Mouse (Mus musculus): ENCODE results near the gene Hcar1. TPM values are rescaled to one million over a fixed set of nuclear protein-coding genes. Genes with fewer than 3 reads are reported as not detected.

Gene Hcar1
- polyA plus RNA-seq, 1 experiment from 2014 or later = 0.55 TPM

DNA sequence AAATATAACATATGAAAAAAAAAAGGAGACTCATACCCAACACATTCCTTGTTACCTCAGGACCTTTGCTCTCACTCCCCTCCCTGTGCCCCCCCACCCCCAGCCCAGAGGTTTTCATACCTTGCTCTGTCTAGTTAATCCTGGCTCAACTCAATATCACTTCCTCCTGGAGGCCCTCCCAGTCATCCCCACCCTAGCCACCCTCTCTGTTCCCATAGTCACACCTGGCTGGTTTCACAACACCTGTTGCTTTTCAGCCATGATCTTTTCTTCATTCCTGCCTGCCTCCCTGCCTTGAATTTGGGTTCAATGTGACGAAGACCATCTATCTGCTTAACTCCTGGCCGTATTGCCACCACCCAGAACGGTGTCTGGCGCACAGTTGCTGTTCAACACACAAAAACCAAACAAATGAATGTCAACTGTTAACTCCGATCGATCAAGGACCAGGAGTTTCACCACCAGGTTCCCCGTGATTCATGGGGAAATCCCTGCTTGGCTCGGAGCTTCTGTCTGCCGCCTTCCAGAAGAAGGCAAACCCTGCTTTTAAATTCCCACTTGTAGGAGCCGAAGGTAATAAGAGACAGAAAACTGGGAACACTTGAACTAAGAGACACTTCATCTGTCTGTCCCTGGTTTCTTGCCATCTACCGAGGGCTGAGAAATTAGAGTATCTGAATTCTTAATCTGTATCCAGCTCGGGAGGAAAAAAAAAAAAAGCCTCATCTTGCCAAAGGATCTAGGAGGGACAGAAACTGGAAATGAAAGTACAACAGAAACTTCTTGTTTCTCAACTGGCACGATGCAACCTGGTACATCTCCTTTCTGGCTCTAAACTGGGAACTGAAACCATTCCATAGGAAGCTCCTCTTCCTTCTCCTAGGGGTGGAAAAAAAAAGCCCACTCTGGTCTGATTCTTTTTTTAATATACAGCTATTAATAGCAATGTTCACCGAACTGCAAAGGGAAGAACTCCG, 17.2 kb downstream of the Hcar1 start:
- H3K27ac ChIP-seq = peak overlapping the region; percentile 52; the same call in 1 of the 2 replicates
- no peaks in the 10 kb centered on the region for H3K9me3 ChIP-seq
- H3K9ac ChIP-seq = no peak overlapping the region
- peaks cover 7% of the 10 kb centered on the region; the same call in 1 of the 2 replicates for H3K4me1 ChIP-seq
- H3K4me3 ChIP-seq = peak overlapping the region; percentile 12
- WGBS = 59% methylated on average over 15 of the region's 15 CpGs
- 0 out of 2 replicates have a peak overlapping the region, but pooled peaks have one; percentile 14 for H3K4me2 ChIP-seq
- no peaks in the 10 kb centered on the region for H3K36me3 ChIP-seq
- H3K27me3 ChIP-seq = no peaks in the 10 kb centered on the region
- no peak for ATAC-seq (ENCODE audit: insufficient number of reproducible peaks, low FRiP score, low TSS enrichment, low read depth)

DNA sequence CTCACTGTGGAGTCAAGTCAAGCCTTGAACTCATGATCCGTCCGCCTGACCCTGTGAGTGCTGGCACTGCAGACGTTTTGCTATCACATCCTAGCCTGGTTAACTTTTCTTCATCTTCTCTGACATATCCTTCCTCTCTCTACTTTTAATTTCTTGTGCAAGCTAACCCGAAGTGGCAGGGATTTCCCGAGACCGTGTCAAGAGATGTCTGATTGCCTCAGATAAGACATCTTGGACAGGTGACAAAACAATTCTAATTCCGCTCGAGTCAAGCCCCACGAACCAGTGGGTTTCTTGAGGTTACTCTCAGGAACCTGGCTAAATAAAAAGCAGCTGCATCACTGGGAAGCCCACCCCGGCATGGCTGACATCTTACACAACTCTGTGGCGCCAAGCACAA, 21.0 kb downstream of the Hcar1 start:
- Histone ChIP-seq H3K4me3 (no peak overlapping the region), H3K36me3 (no peaks in the 10 kb centered on the region), H3K27me3 (no peaks in the 10 kb centered on the region), H3K4me1 (peaks cover 6% of the 10 kb centered on the region; the same call in 1 of the 2 replicates), H3K4me2 (no peak overlapping the region), H3K27ac (no peak overlapping the region), H3K9me3 (no peaks in the 10 kb centered on the region), H3K9ac (no peak overlapping the region)
- no peak for ATAC-seq (ENCODE audit: insufficient number of reproducible peaks, low FRiP score, low TSS enrichment, low read depth)
- WGBS = 63% methylated on average over 11 of the region's 11 CpGs

DNA sequence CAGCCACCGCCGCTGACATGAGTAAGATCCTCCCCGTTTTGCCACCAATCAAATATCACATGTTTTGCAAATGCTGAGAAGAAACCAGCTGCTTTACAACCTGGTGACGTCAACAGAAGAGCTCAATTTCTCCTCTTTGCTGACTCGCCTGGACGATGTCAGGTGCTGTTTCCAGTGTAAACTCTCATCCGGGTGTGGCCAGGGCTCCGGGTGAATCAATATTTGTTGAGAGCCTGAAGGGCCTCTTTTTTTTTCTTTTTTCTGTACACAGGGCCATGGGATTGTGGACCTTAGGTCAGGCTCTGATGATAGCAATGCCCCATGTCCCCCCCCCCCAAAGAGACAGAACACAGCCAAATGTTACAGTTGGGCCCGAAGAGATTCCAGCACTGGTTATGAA, 25.3 kb downstream of the Hcar1 start:
- no peaks in the 10 kb centered on the region for H3K27me3 ChIP-seq
- 78% methylated on average over 9 of the region's 9 CpGs for WGBS
- no peak overlapping the region for H3K4me2 ChIP-seq
- H3K9me3 ChIP-seq = no peaks in the 10 kb centered on the region
- H3K27ac ChIP-seq = no peak overlapping the region
- H3K9ac ChIP-seq = no peak overlapping the region
- H3K4me1 ChIP-seq = no peaks in the 10 kb centered on the region
- no peaks in the 10 kb centered on the region for H3K36me3 ChIP-seq
- ATAC-seq (ENCODE audit: insufficient number of reproducible peaks, low FRiP score, low TSS enrichment, low read depth) = no peak
- no peak overlapping the region for H3K4me3 ChIP-seq

GRCm38 (mm10) chr5:123853877-123854504, 25.8 kb downstream of the Hcar1 start:
- WGBS = 84% methylated on average over 11 of the region's 11 CpGs
- no peaks in the 10 kb centered on the region for H3K9me3 ChIP-seq
- H3K4me3 ChIP-seq = no peak overlapping the region
- H3K36me3 ChIP-seq = no peaks in the 10 kb centered on the region
- H3K27me3 ChIP-seq = no peaks in the 10 kb centered on the region
- no peak overlapping the region for H3K27ac ChIP-seq
- ATAC-seq (ENCODE audit: insufficient number of reproducible peaks, low FRiP score, low TSS enrichment, low read depth) = no peak
- no peak overlapping the region for H3K4me2 ChIP-seq
- no peaks in the 10 kb centered on the region for H3K4me1 ChIP-seq
- no peak overlapping the region for H3K9ac ChIP-seq

DNA sequence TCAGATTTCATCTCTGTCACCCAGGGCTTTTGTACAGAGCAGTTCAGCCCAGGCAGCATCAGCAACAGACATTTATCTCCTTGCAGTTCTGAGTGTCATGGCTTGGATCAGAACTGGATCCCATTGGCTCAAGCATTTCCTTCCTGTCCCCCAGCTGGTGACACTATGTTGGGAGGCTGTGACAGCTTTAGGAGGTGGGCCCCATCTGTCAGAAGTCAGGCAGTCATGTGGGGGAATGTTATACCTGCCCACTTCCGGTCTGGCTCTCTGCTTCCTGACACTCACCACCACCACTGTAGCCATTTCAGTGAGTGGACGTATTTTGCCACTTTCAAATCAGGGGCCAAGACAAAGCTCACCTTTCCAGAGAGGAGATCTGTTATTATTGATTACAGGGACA, 28.4 kb downstream of the Hcar1 start:
- no peaks in the 10 kb centered on the region for H3K4me1 ChIP-seq
- no peak overlapping the region for H3K4me3 ChIP-seq
- H3K9ac ChIP-seq = no peak overlapping the region
- no peaks in the 10 kb centered on the region for H3K27me3 ChIP-seq
- no peaks in the 10 kb centered on the region for H3K36me3 ChIP-seq
- 40% methylated on average over 2 of the region's 2 CpGs for WGBS
- H3K9me3 ChIP-seq = no peaks in the 10 kb centered on the region
- H3K4me2 ChIP-seq = no peak overlapping the region
- H3K27ac ChIP-seq = no peak overlapping the region
- ATAC-seq (ENCODE audit: insufficient number of reproducible peaks, low FRiP score, low TSS enrichment, low read depth) = no peak

DNA sequence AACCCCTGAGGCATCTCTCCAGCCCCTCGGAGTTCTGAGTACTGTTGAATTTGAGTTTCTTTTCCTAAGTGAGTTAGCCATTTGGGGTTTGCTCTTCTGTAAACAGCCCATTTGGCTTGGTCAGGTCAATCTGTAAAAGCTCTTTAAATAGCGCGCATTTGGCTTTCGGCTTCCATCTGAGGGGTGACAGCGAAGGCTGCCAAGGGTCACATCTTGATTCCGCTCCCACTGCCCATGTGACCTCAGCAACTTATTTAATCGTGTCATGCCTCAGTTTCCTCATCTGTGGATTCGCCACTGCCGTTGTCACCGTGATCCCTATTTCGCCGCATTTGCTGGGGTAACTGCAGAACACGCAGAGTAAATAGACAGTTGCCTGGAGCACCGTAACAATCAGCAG, 35.5 kb downstream of the Hcar1 start:
- WGBS = 92% methylated on average over 14 of the region's 14 CpGs
- Histone ChIP-seq H3K27ac (no peak overlapping the region), H3K4me3 (no peak overlapping the region), H3K36me3 (no peaks in the 10 kb centered on the region), H3K27me3 (no peaks in the 10 kb centered on the region), H3K9me3 (no peaks in the 10 kb centered on the region), H3K4me2 (no peak overlapping the region), H3K4me1 (peaks cover 2% of the 10 kb centered on the region; the same call in 1 of the 2 replicates), H3K9ac (no peak overlapping the region)
- no peak for ATAC-seq (ENCODE audit: insufficient number of reproducible peaks, low FRiP score, low TSS enrichment, low read depth)

DNA sequence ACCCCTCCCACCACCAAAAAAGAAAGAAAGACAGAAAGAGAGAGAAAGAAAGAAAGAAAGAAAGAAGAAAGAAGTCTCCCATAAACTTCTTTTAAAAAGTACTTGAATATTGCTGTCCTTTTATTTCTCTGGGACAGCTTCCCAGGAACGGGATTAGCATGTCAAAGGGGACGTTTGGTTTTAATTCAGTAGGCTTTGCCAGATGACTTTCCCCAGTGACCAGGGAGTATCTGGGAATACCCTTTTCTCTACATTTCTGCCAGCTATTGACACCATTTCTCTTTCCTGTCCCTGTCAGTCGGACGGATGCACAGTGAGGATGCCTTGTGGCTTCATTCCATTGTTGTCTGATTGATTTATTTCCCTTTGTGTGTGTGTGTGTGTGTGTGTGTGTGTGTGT, 36.0 kb downstream of the Hcar1 start:
- ATAC-seq (ENCODE audit: insufficient number of reproducible peaks, low FRiP score, low TSS enrichment, low read depth) = no peak
- 42% methylated on average over 4 of the region's 4 CpGs for WGBS
- no peaks in the 10 kb centered on the region for H3K9me3 ChIP-seq
- no peaks in the 10 kb centered on the region for H3K27me3 ChIP-seq
- no peak overlapping the region for H3K4me2 ChIP-seq
- no peak overlapping the region for H3K4me3 ChIP-seq
- no peak overlapping the region for H3K9ac ChIP-seq
- H3K27ac ChIP-seq = no peak overlapping the region
- no peaks in the 10 kb centered on the region for H3K36me3 ChIP-seq
- peaks cover 2% of the 10 kb centered on the region; the same call in 1 of the 2 replicates for H3K4me1 ChIP-seq

GRCm38 (mm10) chr5:123842935-123843282, 36.9 kb downstream of the Hcar1 start:
- WGBS = 49% methylated on average over 3 of the region's 3 CpGs
- Histone ChIP-seq H3K36me3 (no peaks in the 10 kb centered on the region), H3K9ac (no peak overlapping the region), H3K4me1 (peaks cover 2% of the 10 kb centered on the region; the same call in 1 of the 2 replicates), H3K4me2 (no peak overlapping the region), H3K4me3 (no peak overlapping the region), H3K9me3 (no peaks in the 10 kb centered on the region), H3K27me3 (no peaks in the 10 kb centered on the region), H3K27ac (no peak overlapping the region)
- no peak for ATAC-seq (ENCODE audit: insufficient number of reproducible peaks, low FRiP score, low TSS enrichment, low read depth)

DNA sequence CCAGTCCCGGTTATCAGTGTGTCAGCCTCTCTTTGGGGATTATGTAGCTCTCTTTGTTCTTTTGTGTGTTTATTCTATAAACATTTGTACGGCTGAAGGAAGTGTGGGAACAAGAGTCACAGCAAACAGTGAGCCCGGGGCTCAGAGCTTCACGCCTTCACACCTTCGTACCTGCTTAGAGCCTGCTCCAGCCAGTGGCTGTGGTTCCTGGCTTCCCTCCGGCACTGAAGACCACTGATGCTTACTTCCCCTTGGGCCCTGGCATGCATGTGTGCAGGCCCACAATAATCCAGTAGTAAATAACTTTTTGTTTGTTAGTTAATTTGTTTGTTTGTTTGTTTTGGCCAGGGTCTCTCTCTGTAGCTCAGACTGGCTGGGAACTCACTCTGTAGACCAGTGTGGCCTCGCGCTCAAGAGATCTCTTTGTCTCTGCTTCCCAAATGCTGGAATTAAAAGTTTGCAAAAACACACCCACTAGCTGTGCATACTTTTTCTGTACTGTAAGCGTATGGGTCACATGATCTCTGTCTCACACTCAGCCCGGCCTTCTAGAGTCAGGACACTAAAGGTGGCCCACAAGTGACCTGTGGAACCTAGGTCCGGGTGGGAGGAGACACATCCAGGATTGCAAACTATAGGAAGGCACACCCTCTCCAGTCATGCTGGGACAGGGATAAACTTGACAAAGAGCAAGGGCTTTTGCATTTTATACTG, 37.4 kb downstream of the Hcar1 start:
- Histone ChIP-seq H3K4me3 (no peak overlapping the region), H3K36me3 (no peaks in the 10 kb centered on the region), H3K9ac (no peak overlapping the region), H3K4me1 (peaks cover 2% of the 10 kb centered on the region; the same call in 1 of the 2 replicates), H3K27me3 (no peaks in the 10 kb centered on the region), H3K9me3 (no peaks in the 10 kb centered on the region), H3K27ac (no peak overlapping the region), H3K4me2 (no peak overlapping the region)
- WGBS = 62% methylated on average over 11 of the region's 11 CpGs
- ATAC-seq (ENCODE audit: insufficient number of reproducible peaks, low FRiP score, low TSS enrichment, low read depth) = no peak

DNA sequence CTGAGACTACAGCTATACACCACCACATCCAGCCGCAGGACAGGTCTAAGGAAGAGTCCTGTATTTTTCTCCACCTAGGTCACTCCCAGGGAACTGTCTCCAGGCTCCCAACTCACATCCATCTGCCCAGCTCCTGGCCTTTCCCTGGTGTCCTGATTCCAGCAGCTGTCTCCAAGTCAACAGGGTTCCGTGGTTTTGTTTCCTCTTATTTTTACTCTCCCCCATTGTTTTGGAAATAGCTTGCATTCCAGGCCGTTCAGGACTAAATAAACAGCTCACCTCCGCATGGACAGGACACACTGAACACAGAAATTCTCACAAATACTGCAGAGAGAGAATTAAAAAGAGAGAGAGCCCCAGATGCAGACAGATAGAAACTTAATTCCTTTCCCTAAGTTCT, 42.4 kb downstream of the Hcar1 start:
- no peak for ATAC-seq (ENCODE audit: insufficient number of reproducible peaks, low FRiP score, low TSS enrichment, low read depth)

DNA sequence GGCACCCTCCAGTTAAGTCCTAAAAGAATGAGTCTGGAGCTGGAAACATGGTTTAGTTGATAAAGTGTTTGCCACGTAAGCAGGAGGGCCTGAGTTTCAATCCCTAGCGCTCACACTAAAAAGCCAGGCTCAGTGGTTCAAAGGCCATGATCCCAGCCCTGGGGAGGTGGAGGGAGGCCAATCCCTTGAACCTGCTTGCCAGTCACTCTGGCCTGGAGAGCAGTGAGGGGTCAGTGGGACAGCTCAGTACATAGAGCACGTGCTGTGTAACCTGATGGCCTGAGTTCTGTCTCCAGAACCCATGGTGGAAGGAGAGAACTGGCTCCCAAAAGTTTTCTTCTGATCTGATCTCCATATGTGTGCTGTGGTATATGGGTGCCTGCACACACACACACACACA, 45.0 kb downstream of the Hcar1 start:
- Histone ChIP-seq H3K4me2 (no peak overlapping the region), H3K36me3 (no peaks in the 10 kb centered on the region), H3K27ac (no peak overlapping the region), H3K4me3 (no peak overlapping the region), H3K4me1 (no peaks in the 10 kb centered on the region), H3K27me3 (no peaks in the 10 kb centered on the region), H3K9ac (no peak overlapping the region), H3K9me3 (no peaks in the 10 kb centered on the region)
- 78% methylated on average over 3 of the region's 3 CpGs for WGBS
- no peak for ATAC-seq (ENCODE audit: insufficient number of reproducible peaks, low FRiP score, low TSS enrichment, low read depth)

More for the DNA sequence above, 42.4 kb downstream of the Hcar1 start:
- no peaks in the 10 kb centered on the region for H3K27me3 ChIP-seq
- no peak overlapping the region for H3K27ac ChIP-seq
- no peaks in the 10 kb centered on the region for H3K36me3 ChIP-seq
- H3K9ac ChIP-seq = no peak overlapping the region
- H3K4me3 ChIP-seq = no peak overlapping the region
- no peaks in the 10 kb centered on the region for H3K9me3 ChIP-seq
- H3K4me1 ChIP-seq = peaks cover 2% of the 10 kb centered on the region; the same call in 1 of the 2 replicates
- WGBS = 57% methylated on average over 4 of the region's 4 CpGs
- H3K4me2 ChIP-seq = no peak overlapping the region
